Mouse (Mus musculus): Measurements from ENCODE around the gene Fam222b.
"Not testable (repeated sequence)": the region's sequence is repeated elsewhere in the genome, so short reads cannot be mapped to it uniquely, and the experiment has no call there.

Fam222b gene

GRCm38 (mm10) chr11:78094504-78095143, at the start of gene Fam222b:
Gene Fam222b (plus strand): TSS chr11:78094660.
- peak; percentile 94 for DNase-seq (ENCODE audit: low spot score)

GRCm38 (mm10) chr11:78044758-78045251, 49.7 kb upstream of the Fam222b start:
- no peak for DNase-seq (ENCODE audit: low spot score)

GRCm38 (mm10) chr11:78048637-78049036, 45.8 kb upstream of the Fam222b start:
- DNase-seq (ENCODE audit: low spot score), result not testable (repeated sequence)

- no peak for DNase-seq (ENCODE audit: low spot score)
Measured at GRCm38 (mm10) chr11:78053078-78053477, 41.4 kb upstream of the Fam222b start.

- no peak for DNase-seq (ENCODE audit: low spot score)
Measured at GRCm38 (mm10) chr11:78056946-78057345, 37.5 kb upstream of the Fam222b start.

GRCm38 (mm10) chr11:78059833-78060757, 34.4 kb upstream of the Fam222b start:
- DNase-seq (ENCODE audit: low spot score), result peak; percentile 73

GRCm38 (mm10) chr11:78062563-78062962, 31.9 kb upstream of the Fam222b start:
- DNase-seq (ENCODE audit: low spot score), result no peak

- DNase-seq (ENCODE audit: low spot score), result no peak
Measured at GRCm38 (mm10) chr11:78065906-78066305, 28.6 kb upstream of the Fam222b start.

GRCm38 (mm10) chr11:78066641-78067040, 27.8 kb upstream of the Fam222b start:
- no peak for DNase-seq (ENCODE audit: low spot score)

- no peak for DNase-seq (ENCODE audit: low spot score)
Measured at GRCm38 (mm10) chr11:78067566-78067965, 26.9 kb upstream of the Fam222b start.

GRCm38 (mm10) chr11:78069130-78069529, 25.3 kb upstream of the Fam222b start:
- DNase-seq (ENCODE audit: low spot score), result no peak

GRCm38 (mm10) chr11:78069646-78070045, 24.8 kb upstream of the Fam222b start:
- DNase-seq (ENCODE audit: low spot score), result no peak

- no peak for DNase-seq (ENCODE audit: low spot score)
Measured at GRCm38 (mm10) chr11:78071938-78072337, 22.5 kb upstream of the Fam222b start.

- no peak for DNase-seq (ENCODE audit: low spot score)
Measured at GRCm38 (mm10) chr11:78072425-78073130, 21.9 kb upstream of the Fam222b start.

- DNase-seq (ENCODE audit: low spot score), result no peak
Measured at GRCm38 (mm10) chr11:78073577-78074276, 20.7 kb upstream of the Fam222b start.

- no peak for DNase-seq (ENCODE audit: low spot score)
Measured at GRCm38 (mm10) chr11:78074277-78074652, 20.2 kb upstream of the Fam222b start.

GRCm38 (mm10) chr11:78074666-78075065, 19.8 kb upstream of the Fam222b start:
- no peak for DNase-seq (ENCODE audit: low spot score)

- peak; percentile 94 for DNase-seq (ENCODE audit: low spot score)
Measured at GRCm38 (mm10) chr11:78079961-78080921, 14.2 kb upstream of the Fam222b start, which contains the start of gene Eral1. Gene Eral1 (minus strand): TSS chr11:78080383.

- DNase-seq (ENCODE audit: low spot score), result no peak
Measured at GRCm38 (mm10) chr11:78083595-78083994, 10.9 kb upstream of the Fam222b start.

- DNase-seq (ENCODE audit: low spot score), result no peak
Measured at GRCm38 (mm10) chr11:78086925-78087479, 7.5 kb upstream of the Fam222b start.

All from embryo, embryonic 10.5 days (tissue).